Mouse (Mus musculus) forebrain, embryonic 10.5 days (tissue): ENCODE data around the gene Eif3k. TPM values are rescaled to one million over a fixed set of nuclear protein-coding genes. Genes with fewer than 3 reads are reported as not detected.

Experiments
- DNase-seq: peaks from one replicate; pipeline ENCODE4 v3.0.0-alpha.2; 2017; ENCODE audit warnings: low spot score; ENCODE audit errors: extremely low spot score
- H3K27ac ChIP-seq: fragments of 300-500 bp; sonication (generic); 2 replicates; pipeline ENCODE4 v1.5.1; 2016; ENCODE audit warnings: mild to moderate bottlenecking
- H3K27me3 ChIP-seq: fragments of 300-500 bp; sonication (generic); 2 replicates; pipeline ENCODE4 v1.6.1; 2016; ENCODE audit warnings: mild to moderate bottlenecking; ENCODE audit not compliant: poor library complexity, severe bottlenecking
- H3K36me3 ChIP-seq: fragments of 300-500 bp; sonication (generic); replicated peaks from 2 replicates; pipeline ENCODE4 v1.6.1; 2016; ENCODE audit warnings: mild to moderate bottlenecking, moderate library complexity
- H3K4me1 ChIP-seq: fragments of 300-500 bp; sonication (generic); 2 replicates; pipeline ENCODE4 v1.6.1; 2016
- H3K4me3 ChIP-seq: fragments of 300-500 bp; sonication (generic); 2 replicates; pipeline ENCODE4 v1.5.1; 2016; ENCODE audit warnings: mild to moderate bottlenecking, moderate library complexity
- H3K9me3 ChIP-seq: fragments of 300-500 bp; sonication (generic); 2 replicates; pipeline ENCODE4 v1.6.1; 2016; ENCODE audit warnings: mild to moderate bottlenecking, moderate library complexity
- WGBS: fragments of 180-500 bp; shearing (Covaris S2); methylation state at CpG from one replicate; pipeline ENCODE4 v1.1.7; 2016; 5-methylcytosine and 5-hydroxymethylcytosine counted together
- polyA plus RNA-seq: library from polyadenylated mRNA; unstranded; fragments of >200 nt; fragmentation: Nextera tagmentation; extraction: Ambion mirVana; gene quantifications from 2 replicates; pipeline ENCODE4 v1.2.1, GENCODE M21; 2016

Gene Eif3k
- polyA plus RNA-seq, 1 experiment from 2014 or later = 415 TPM

GRCm38 (mm10) chr7:28941129-28941528 is 40.5 kb downstream of the Eif3k start:
- Histone ChIP-seq H3K4me3 (no peak overlapping the region), H3K4me1 (peaks cover 95% of the 10 kb centered on the region), H3K27ac (peak overlapping the region; percentile 64), H3K36me3 (peaks cover 74% of the 10 kb centered on the region), H3K27me3 (no peaks in the 10 kb centered on the region), H3K9me3 (no peaks in the 10 kb centered on the region)
- DNase-seq = no peak
- WGBS = 86% methylated on average over 4 of the region's 4 CpGs

- Histone ChIP-seq H3K4me3 (no peak overlapping the region), H3K27me3 (no peaks in the 10 kb centered on the region), H3K27ac (peak overlapping the region; percentile 64), H3K9me3 (no peaks in the 10 kb centered on the region), H3K36me3 (peaks cover 85% of the 10 kb centered on the region), H3K4me1 (peaks cover 87% of the 10 kb centered on the region)
- no peak for DNase-seq
- whole genome bisulfite sequencing = 89% methylated on average over 7 of the region's 7 CpGs
Observed at GRCm38 (mm10) chr7:28939418-28940183, 42.1 kb downstream of the Eif3k start.

GRCm38 (mm10) chr7:28938654-28939053 is 43.0 kb downstream of the Eif3k start:
- Histone ChIP-seq H3K4me3 (no peak overlapping the region), H3K9me3 (no peaks in the 10 kb centered on the region), H3K27me3 (no peaks in the 10 kb centered on the region), H3K4me1 (peaks cover 77% of the 10 kb centered on the region), H3K36me3 (peaks cover 91% of the 10 kb centered on the region), H3K27ac (peak overlapping the region; percentile 62)
- DNase-seq = no peak
- 68% methylated on average over 4 of the region's 4 CpGs for WGBS

GRCm38 (mm10) chr7:28936787-28937186 is 44.9 kb downstream of the Eif3k start:
- Histone ChIP-seq H3K36me3 (peaks cover 76% of the 10 kb centered on the region), H3K27ac (peak overlapping the region; percentile 63), H3K27me3 (no peaks in the 10 kb centered on the region), H3K4me3 (no peak overlapping the region), H3K9me3 (no peaks in the 10 kb centered on the region), H3K4me1 (peaks cover 72% of the 10 kb centered on the region)
- 83% methylated on average over 4 of the region's 4 CpGs for WGBS
- DNase-seq = no peak

GRCm38 (mm10) chr7:28933825-28934224 is 47.8 kb downstream of the Eif3k start:
- WGBS = 84% methylated on average over 2 of the region's 2 CpGs
- Histone ChIP-seq H3K4me1 (peaks cover 68% of the 10 kb centered on the region), H3K36me3 (peaks cover 59% of the 10 kb centered on the region), H3K27ac (no peak overlapping the region), H3K27me3 (no peaks in the 10 kb centered on the region), H3K9me3 (no peaks in the 10 kb centered on the region), H3K4me3 (no peak overlapping the region)
- no peak for DNase-seq

GRCm38 (mm10) chr7:28932421-28933041 is 49.1 kb downstream of the Eif3k start:
- no peaks in the 10 kb centered on the region for H3K9me3 ChIP-seq
- H3K27me3 ChIP-seq = no peaks in the 10 kb centered on the region
- 73% methylated on average over 6 of the region's 6 CpGs for WGBS
- no peak for DNase-seq
- no peak overlapping the region for H3K4me3 ChIP-seq
- H3K36me3 ChIP-seq = peaks cover 57% of the 10 kb centered on the region
- no peak overlapping the region for H3K27ac ChIP-seq
- peaks cover 64% of the 10 kb centered on the region for H3K4me1 ChIP-seq

GRCm38 (mm10) chr7:28931695-28932039 is 50.0 kb downstream of the Eif3k start:
- Histone ChIP-seq H3K9me3 (no peaks in the 10 kb centered on the region), H3K4me3 (no peak overlapping the region), H3K4me1 (peaks cover 57% of the 10 kb centered on the region), H3K27me3 (no peaks in the 10 kb centered on the region), H3K27ac (no peak overlapping the region), H3K36me3 (peaks cover 55% of the 10 kb centered on the region)
- WGBS = 89% methylated on average over 4 of the region's 4 CpGs
- no peak for DNase-seq

- Histone ChIP-seq H3K4me1 (peaks cover 57% of the 10 kb centered on the region), H3K27me3 (no peaks in the 10 kb centered on the region), H3K27ac (no peak overlapping the region), H3K4me3 (no peak overlapping the region), H3K36me3 (peaks cover 54% of the 10 kb centered on the region), H3K9me3 (no peaks in the 10 kb centered on the region)
- no peak for DNase-seq
- 92% methylated on average over 7 of the region's 7 CpGs for WGBS
Observed at GRCm38 (mm10) chr7:28931032-28931694, 50.5 kb downstream of the Eif3k start.

- no peaks in the 10 kb centered on the region for H3K27me3 ChIP-seq
- peaks cover 51% of the 10 kb centered on the region for H3K36me3 ChIP-seq
- peaks cover 62% of the 10 kb centered on the region for H3K4me1 ChIP-seq
- no peak for DNase-seq
- H3K27ac ChIP-seq = no peak overlapping the region
- H3K4me3 ChIP-seq = no peak overlapping the region
- WGBS = 69% methylated on average over 5 of the region's 5 CpGs
- H3K9me3 ChIP-seq = no peaks in the 10 kb centered on the region
Observed at GRCm38 (mm10) chr7:28930320-28931031, 51.2 kb downstream of the Eif3k start.

GRCm38 (mm10) chr7:28929381-28929780 is 52.3 kb downstream of the Eif3k start:
- H3K36me3 ChIP-seq = peaks cover 45% of the 10 kb centered on the region
- H3K4me1 ChIP-seq = peaks cover 67% of the 10 kb centered on the region
- no peak overlapping the region for H3K4me3 ChIP-seq
- peak overlapping the region; percentile 42; the same call in 1 of the 2 replicates for H3K27ac ChIP-seq
- H3K9me3 ChIP-seq = no peaks in the 10 kb centered on the region
- H3K27me3 ChIP-seq = no peaks in the 10 kb centered on the region
- 69% methylated on average over 3 of the region's 3 CpGs for WGBS
- DNase-seq = no peak

GRCm38 (mm10) chr7:28926172-28926571 is 55.5 kb downstream of the Eif3k start:
- no peak overlapping the region for H3K4me3 ChIP-seq
- peaks cover 84% of the 10 kb centered on the region for H3K4me1 ChIP-seq
- peak overlapping the region; percentile 84 for H3K27ac ChIP-seq
- no peaks in the 10 kb centered on the region for H3K9me3 ChIP-seq
- WGBS = 80% methylated on average over 2 of the region's 2 CpGs
- H3K27me3 ChIP-seq = no peaks in the 10 kb centered on the region
- H3K36me3 ChIP-seq = peaks cover 47% of the 10 kb centered on the region
- DNase-seq = no peak

GRCm38 (mm10) chr7:28925317-28925716 is 56.3 kb downstream of the Eif3k start:
- Histone ChIP-seq H3K27ac (peak overlapping the region; percentile 84), H3K4me3 (no peak overlapping the region), H3K4me1 (peaks cover 79% of the 10 kb centered on the region), H3K27me3 (no peaks in the 10 kb centered on the region), H3K36me3 (peaks cover 53% of the 10 kb centered on the region), H3K9me3 (no peaks in the 10 kb centered on the region)
- no peak for DNase-seq
- WGBS = 62% methylated on average over 9 of the region's 9 CpGs
